Mouse (Mus musculus): ENCODE measurements around the gene Bag5. TPM values are rescaled to one million over a fixed set of nuclear protein-coding genes. Genes with fewer than 3 reads are reported as not detected.

Gene Bag5
- polyA plus RNA-seq, 1 experiment = not detected

DNA sequence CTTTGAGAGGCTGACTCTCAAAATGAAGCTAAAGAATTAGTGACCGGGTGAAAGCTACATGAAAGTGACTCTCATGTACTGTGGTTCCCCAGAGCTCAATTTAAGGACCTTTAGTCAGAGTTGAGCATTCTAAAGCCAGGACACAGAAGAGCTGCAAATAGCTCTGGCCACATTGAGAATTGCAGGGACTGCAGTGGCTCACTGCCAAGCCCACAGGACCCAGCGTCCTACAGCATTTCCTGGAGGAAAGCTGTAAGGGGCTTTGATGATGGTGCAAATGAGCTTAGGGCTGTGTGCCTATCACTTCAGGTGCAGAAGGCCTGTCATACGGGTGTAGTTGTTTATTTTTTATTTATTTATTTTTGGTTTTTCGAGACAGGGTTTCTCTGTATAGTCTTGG is 4.9 kb downstream of the Bag5 start:
- TF ChIP-seq POLR2A (IDR thresholded peaks at IDR 0.05; ENCODE audit: insufficient read depth, low read depth, low read length) (no peak), CTCF (IDR thresholded peaks at IDR 0.05; ENCODE audit: insufficient read depth, low read depth, low read length) (no peak)
- Histone ChIP-seq H3K4me1 (ENCODE audit: control insufficient read depth, insufficient read depth, low read length) (peaks cover 47% of the 10 kb centered on the region), H3K27ac (ENCODE audit: insufficient read depth, low read depth, low read length) (peak overlapping the region; percentile 4; the same call in 1 of the 2 replicates), H3K4me3 (ENCODE audit: insufficient read depth, low read depth, low read length) (no peak overlapping the region)
- 38% methylated on average over 4 of the region's 4 CpGs for WGBS

DNA sequence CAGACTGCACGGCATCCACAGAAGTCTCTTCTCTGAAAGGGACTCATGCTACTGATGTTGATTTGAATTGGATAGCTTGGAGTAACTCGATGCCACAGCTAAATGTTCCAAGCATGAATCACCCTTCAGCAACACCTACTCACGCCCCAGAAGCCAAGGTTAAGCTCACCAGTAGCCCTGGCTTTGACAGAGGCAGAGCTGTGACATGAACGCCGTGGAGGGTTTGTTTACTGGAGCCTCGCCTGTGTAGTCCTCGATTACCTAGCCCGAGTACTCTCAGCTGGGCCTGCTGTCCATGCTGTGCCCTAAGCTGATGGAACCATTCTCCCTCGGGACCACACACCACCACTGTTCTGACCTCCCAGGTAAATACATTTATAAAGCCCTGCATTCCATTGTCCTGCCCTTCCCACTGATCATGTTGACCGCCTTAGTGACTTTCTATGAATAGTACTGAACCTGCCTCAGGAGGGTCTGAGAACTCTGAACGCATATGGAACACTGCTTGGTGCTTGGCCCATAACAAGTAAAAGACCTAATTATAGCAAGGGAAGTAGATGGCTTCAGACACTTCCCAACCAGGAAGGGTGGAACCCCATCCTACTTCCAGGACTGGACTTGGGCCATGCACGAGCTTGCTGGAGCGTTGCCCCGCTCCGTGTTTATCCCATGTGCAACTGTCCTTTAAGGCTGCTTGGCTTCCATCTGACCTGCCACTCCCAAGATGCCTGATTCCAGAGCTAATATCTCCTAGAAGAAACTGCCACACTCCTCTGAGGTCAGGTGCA is 7.7 kb downstream of the Bag5 start:
- WGBS = 49% methylated on average over 15 of the region's 15 CpGs
- H3K27ac ChIP-seq (ENCODE audit: insufficient read depth, low read depth, low read length) = peak overlapping the region; percentile 91
- no peak overlapping the region for H3K4me3 ChIP-seq (ENCODE audit: insufficient read depth, low read depth, low read length)
- H3K4me1 ChIP-seq (ENCODE audit: control insufficient read depth, insufficient read depth, low read length) = peaks cover 48% of the 10 kb centered on the region
- TF ChIP-seq CTCF (IDR thresholded peaks at IDR 0.05; ENCODE audit: insufficient read depth, low read depth, low read length) = no peak
- TF ChIP-seq POLR2A (IDR thresholded peaks at IDR 0.05; ENCODE audit: insufficient read depth, low read depth, low read length) = no peak

DNA sequence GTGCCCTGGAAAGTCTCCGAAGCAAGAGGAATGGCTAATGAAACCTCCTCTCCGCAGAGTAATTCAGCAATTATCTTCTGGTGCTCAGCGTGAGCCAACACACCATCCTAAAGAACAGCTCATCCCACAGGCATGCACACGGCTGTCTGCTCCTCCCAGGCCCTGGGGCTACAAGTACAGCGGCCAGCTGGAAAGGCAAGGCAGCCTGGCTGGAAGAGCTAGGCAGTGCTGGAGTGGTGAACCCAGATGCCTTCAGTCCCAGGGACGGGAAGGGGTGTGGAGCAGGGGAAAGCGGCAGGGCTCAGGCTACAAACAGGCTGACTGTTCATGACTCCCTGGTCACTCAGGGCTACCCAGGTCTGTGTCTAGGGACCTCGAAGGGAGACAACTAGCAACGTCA is 8.4 kb downstream of the Bag5 start:
- 25% methylated on average over 9 of the region's 9 CpGs for WGBS
- no peak overlapping the region for H3K4me3 ChIP-seq (ENCODE audit: insufficient read depth, low read depth, low read length)
- 0 out of 2 replicates have a peak, but pooled peaks have one; percentile 32 for TF ChIP-seq POLR2A (IDR thresholded peaks at IDR 0.05; ENCODE audit: insufficient read depth, low read depth, low read length)
- TF ChIP-seq CTCF (IDR thresholded peaks at IDR 0.05; ENCODE audit: insufficient read depth, low read depth, low read length) = no peak
- peaks cover 51% of the 10 kb centered on the region for H3K4me1 ChIP-seq (ENCODE audit: control insufficient read depth, insufficient read depth, low read length)
- peak overlapping the region; percentile 91 for H3K27ac ChIP-seq (ENCODE audit: insufficient read depth, low read depth, low read length)

DNA sequence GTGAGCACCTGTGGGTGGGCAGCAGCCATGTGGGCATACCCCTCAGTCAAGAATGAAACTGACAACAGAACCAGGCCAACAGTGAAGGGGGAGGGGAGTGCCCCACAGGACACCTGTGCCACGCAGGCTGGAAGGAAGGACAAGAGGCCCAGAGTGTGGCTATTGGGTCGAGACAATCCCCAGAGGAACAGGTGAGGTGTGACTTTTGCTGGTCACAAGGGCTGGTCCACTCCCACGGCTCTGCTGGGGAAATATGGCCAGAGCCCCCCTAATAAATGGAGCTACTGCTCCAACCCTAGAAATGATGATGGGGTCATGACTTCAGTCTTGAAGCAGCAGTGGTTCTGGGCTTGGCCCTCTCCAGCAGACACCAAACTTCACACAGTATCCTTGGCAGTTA is 9.8 kb downstream of the Bag5 start:
- no peak for TF ChIP-seq CTCF (IDR thresholded peaks at IDR 0.05; ENCODE audit: insufficient read depth, low read depth, low read length)
- TF ChIP-seq POLR2A (IDR thresholded peaks at IDR 0.05; ENCODE audit: insufficient read depth, low read depth, low read length) = no peak
- Histone ChIP-seq H3K4me1 (ENCODE audit: control insufficient read depth, insufficient read depth, low read length) (peaks cover 57% of the 10 kb centered on the region), H3K4me3 (ENCODE audit: insufficient read depth, low read depth, low read length) (no peak overlapping the region), H3K27ac (ENCODE audit: insufficient read depth, low read depth, low read length) (peak overlapping the region; percentile 91)
- 86% methylated on average over 3 of the region's 3 CpGs for WGBS

DNA sequence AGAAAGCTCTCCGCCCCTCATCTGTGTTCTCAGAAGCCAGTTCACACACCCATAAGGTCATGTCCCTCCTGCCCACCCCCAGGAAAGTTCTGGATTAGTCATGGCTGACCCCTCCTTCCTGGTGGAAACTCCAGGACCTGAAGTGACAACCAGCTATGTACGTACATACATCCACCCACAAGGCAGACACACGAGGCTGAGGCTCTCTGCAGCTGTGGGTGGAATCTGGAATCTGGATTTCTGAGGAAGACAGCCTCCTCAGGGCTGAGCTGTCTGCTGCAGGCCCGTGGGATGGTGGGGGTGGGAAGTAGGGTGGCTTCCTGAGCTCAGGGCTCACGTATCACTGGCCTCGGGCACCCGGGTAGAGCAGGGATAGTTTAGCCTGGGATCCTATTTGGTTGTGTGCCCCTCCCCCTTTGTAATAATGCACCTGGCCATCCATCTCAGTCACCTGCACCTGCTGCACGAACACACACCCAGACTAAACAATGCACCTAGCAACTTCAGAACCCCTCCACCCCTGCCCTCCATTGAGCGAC is 12.1 kb downstream of the Bag5 start:
- Histone ChIP-seq H3K4me3 (ENCODE audit: insufficient read depth, low read depth, low read length) (no peak overlapping the region), H3K4me1 (ENCODE audit: control insufficient read depth, insufficient read depth, low read length) (peaks cover 67% of the 10 kb centered on the region), H3K27ac (ENCODE audit: insufficient read depth, low read depth, low read length) (peak overlapping the region; percentile 97)
- 38% methylated on average over 9 of the region's 9 CpGs for WGBS
- TF ChIP-seq CTCF (IDR thresholded peaks at IDR 0.05; ENCODE audit: insufficient read depth, low read depth, low read length) (no peak), POLR2A (IDR thresholded peaks at IDR 0.05; ENCODE audit: insufficient read depth, low read depth, low read length) (no peak)

DNA sequence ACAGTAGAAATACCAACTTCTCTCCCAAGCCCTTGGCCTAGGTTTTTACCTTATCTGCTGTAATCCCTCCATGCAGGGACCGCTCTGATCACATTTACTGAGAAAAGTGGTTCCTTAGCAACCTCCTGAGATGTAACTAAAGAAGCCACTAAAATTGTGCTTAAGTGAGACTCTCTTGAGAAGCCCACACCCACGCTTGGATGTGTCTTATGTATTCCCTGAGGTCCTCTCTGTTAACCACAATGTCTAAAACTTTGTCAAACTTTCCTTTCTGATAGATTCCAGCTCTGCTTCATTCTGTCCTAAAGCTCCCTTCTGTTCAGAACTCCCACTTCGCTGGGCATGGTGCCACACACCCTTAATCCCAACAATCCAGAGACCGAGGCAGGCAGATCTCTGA is 13.5 kb downstream of the Bag5 start:
- Histone ChIP-seq H3K27ac (ENCODE audit: insufficient read depth, low read depth, low read length) (peak overlapping the region; percentile 97), H3K4me3 (ENCODE audit: insufficient read depth, low read depth, low read length) (no peak overlapping the region), H3K4me1 (ENCODE audit: control insufficient read depth, insufficient read depth, low read length) (peaks cover 73% of the 10 kb centered on the region)
- 45% methylated on average over 4 of the region's 4 CpGs for WGBS
- TF ChIP-seq CTCF (IDR thresholded peaks at IDR 0.05; ENCODE audit: insufficient read depth, low read depth, low read length) = no peak
- no peak for TF ChIP-seq POLR2A (IDR thresholded peaks at IDR 0.05; ENCODE audit: insufficient read depth, low read depth, low read length)

DNA sequence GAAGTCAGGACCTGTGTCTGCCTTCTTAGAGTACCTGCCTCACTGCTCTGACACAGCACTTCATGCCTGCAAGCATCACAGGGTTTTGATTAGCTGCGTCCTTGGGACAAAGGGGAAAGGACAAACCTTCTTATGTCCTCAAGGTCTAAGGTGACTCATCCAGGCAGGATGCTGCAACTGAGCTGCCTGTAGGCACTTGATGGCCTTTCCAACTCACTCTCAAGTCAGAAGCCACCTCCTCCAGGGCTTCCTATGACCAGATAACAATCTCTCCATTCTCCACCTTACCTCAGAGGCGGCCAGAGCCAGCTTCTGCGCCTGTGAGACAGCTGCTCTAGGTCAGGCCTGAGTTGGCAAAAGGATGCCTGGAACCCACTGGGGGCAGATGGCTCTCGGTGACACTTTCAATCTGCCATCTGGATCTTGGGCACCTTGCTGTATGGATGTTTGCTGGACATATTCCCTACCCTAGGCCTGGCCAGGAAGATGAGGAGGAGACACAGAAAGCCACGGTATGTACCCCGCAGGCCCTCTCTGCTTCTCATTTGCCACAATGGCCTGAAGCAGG is 14.6 kb downstream of the Bag5 start:
- peak overlapping the region; percentile 50 for H3K27ac ChIP-seq (ENCODE audit: insufficient read depth, low read depth, low read length)
- no peak overlapping the region for H3K4me3 ChIP-seq (ENCODE audit: insufficient read depth, low read depth, low read length)
- 78% methylated on average over 6 of the region's 6 CpGs for WGBS
- TF ChIP-seq CTCF (IDR thresholded peaks at IDR 0.05; ENCODE audit: insufficient read depth, low read depth, low read length) = no peak
- TF ChIP-seq POLR2A (IDR thresholded peaks at IDR 0.05; ENCODE audit: insufficient read depth, low read depth, low read length) = no peak
- peaks cover 73% of the 10 kb centered on the region for H3K4me1 ChIP-seq (ENCODE audit: control insufficient read depth, insufficient read depth, low read length)

DNA sequence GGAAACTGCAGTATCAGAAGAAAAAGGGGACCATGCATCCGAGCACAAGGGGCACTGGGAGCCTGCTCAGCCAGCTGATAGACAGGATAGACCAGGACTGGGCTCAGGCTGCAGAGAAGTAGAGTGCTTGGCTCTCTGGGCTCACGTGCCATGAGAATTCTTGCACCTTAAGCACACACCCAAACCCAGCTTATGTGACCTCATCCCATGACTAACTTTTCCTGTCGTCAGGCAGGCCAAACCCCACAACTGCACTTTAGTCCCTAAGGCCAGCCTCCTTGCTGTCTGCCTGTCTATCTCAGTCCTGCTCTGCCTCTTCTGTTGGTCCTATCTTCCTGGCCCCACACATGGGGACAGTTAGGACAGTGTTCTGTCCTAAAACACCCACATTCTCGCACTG is 15.3 kb downstream of the Bag5 start:
- TF ChIP-seq CTCF (IDR thresholded peaks at IDR 0.05; ENCODE audit: insufficient read depth, low read depth, low read length) (no peak), POLR2A (IDR thresholded peaks at IDR 0.05; ENCODE audit: insufficient read depth, low read depth, low read length) (no peak)
- H3K27ac ChIP-seq (ENCODE audit: insufficient read depth, low read depth, low read length) = peak overlapping the region; percentile 50
- 69% methylated on average over 4 of the region's 4 CpGs for WGBS
- H3K4me3 ChIP-seq (ENCODE audit: insufficient read depth, low read depth, low read length) = no peak overlapping the region
- H3K4me1 ChIP-seq (ENCODE audit: control insufficient read depth, insufficient read depth, low read length) = peaks cover 75% of the 10 kb centered on the region

DNA sequence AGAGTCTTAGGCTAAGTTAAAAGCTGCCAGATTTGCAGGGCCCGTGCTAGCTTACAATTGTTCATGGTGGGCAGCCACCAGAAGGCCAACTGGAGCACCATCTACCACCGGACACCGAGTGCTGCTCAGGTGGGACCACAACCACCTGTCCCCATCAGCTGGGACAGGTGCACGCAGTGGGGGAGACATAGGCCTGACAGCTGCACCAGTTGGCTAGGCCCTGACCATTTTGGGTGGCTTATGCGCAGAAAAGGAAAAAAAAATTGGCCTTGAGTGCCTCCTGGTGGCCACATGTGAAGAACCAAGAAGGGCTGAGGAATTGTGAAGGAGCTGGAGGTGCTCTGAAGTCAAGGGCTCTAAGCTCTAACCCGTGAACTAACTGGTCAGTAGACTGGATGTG is 16.8 kb downstream of the Bag5 start:
- peaks cover 87% of the 10 kb centered on the region for H3K4me1 ChIP-seq (ENCODE audit: control insufficient read depth, insufficient read depth, low read length)
- no peak for TF ChIP-seq POLR2A (IDR thresholded peaks at IDR 0.05; ENCODE audit: insufficient read depth, low read depth, low read length)
- TF ChIP-seq CTCF (IDR thresholded peaks at IDR 0.05; ENCODE audit: insufficient read depth, low read depth, low read length) = peak; percentile 31
- no peak overlapping the region for H3K4me3 ChIP-seq (ENCODE audit: insufficient read depth, low read depth, low read length)
- H3K27ac ChIP-seq (ENCODE audit: insufficient read depth, low read depth, low read length) = peak overlapping the region; percentile 68
- 14% methylated on average over 6 of the region's 6 CpGs for WGBS
